ENCODE assay signal across 8 mouse cellular contexts in genomic region chr13:23445156-23445555, GRCm38 (mm10). TPM values are rescaled to one million over a fixed set of nuclear protein-coding genes. Genes with fewer than 3 reads are reported as not detected.
DNase-seq lines count a peak whose midpoint lies in the region; ATAC-seq and TF ChIP-seq lines count a peak whose summit lies in the region.

No protein-coding gene starts in this region.

- no peaks in the 10 kb centered on the region for H3K36me3 ChIP-seq in testis, adult 2 months (ENCODE audit: control insufficient read depth, insufficient read depth, low read length)
- H3K36me3 ChIP-seq in limb, embryonic 15.5 days = no peaks in the 10 kb centered on the region
- no peaks in the 10 kb centered on the region for H3K36me3 ChIP-seq in stomach, embryonic 16.5 days (ENCODE audit: control insufficient read depth, insufficient read depth, low read length)

- no peak for TF ChIP-seq CTCF in testis, adult 2 months (IDR thresholded peaks at IDR 0.05; ENCODE audit: control insufficient read depth, insufficient read depth, insufficient replicate concordance, low read depth, low read length)

- ATAC-seq in frontal cortex, adult (ENCODE audit: low TSS enrichment) = peak; percentile 13; the same call in 1 of the 2 replicates
- ATAC-seq in limb, embryonic 15.5 days (ENCODE audit: insufficient number of reproducible peaks, low FRiP score, low TSS enrichment, low read depth) = no peak
- ATAC-seq in stomach, embryonic 16.5 days (ENCODE audit: insufficient read depth, low FRiP score) = no peak

- peak overlapping the region; percentile 63 for H3K4me2 ChIP-seq in limb, embryonic 15.5 days
- H3K4me2 ChIP-seq in stomach, embryonic 16.5 days (ENCODE audit: low read depth, low read length) = peak overlapping the region; percentile 64

- peak overlapping the region; percentile 86 for H3K4me3 ChIP-seq in testis, adult 2 months (ENCODE audit: control insufficient read depth, low read depth, low read length)
- peak overlapping the region; percentile 59 for H3K4me3 ChIP-seq in limb, embryonic 15.5 days
- H3K4me3 ChIP-seq in stomach, embryonic 16.5 days (replicated peaks; ENCODE audit: low read length) = peak overlapping the region; percentile 84

- no peaks in the 10 kb centered on the region for H3K9me3 ChIP-seq in limb, embryonic 15.5 days
- H3K9me3 ChIP-seq in stomach, embryonic 16.5 days (replicated peaks; ENCODE audit: control insufficient read depth, low read length) = no peaks in the 10 kb centered on the region

- peak overlapping the region; percentile 72 for H3K9ac ChIP-seq in limb, embryonic 15.5 days
- peak overlapping the region; percentile 90 for H3K9ac ChIP-seq in stomach, embryonic 16.5 days (ENCODE audit: low read length)

- 3% methylated on average over 10 of the region's 10 CpGs for WGBS in limb, embryonic 15.5 days
- 5% methylated on average over 10 of the region's 10 CpGs for WGBS in stomach, embryonic 16.5 days

- no peaks in the 10 kb centered on the region for H3K27me3 ChIP-seq in testis, adult 2 months (ENCODE audit: control insufficient read depth, insufficient read depth, low read length)
- H3K27me3 ChIP-seq in limb, embryonic 15.5 days = no peaks in the 10 kb centered on the region
- H3K27me3 ChIP-seq in stomach, embryonic 16.5 days (ENCODE audit: control insufficient read depth, insufficient read depth, low read length) = no peaks in the 10 kb centered on the region

- no peak for DNase-seq in frontal cortex, postnatal 10 days (ENCODE audit: low spot score in 2 of 2)
- no peak for DNase-seq in testis, postnatal 14 days (ENCODE audit: low spot score)
- DNase-seq in layer of hippocampus, adult 11-12 months (ENCODE audit: low spot score) = no peak
- no peak for DNase-seq in c-Kit-positive CD71-positive TER-119-positive erythroid progenitor cells, embryonic 14.5 days (ENCODE audit: low spot score)

- no peak for TF ChIP-seq POLR2A in testis, adult 2 months (IDR thresholded peaks at IDR 0.05; ENCODE audit: control insufficient read depth, low read depth, low read length)

- peak overlapping the region; percentile 98 for H3K27ac ChIP-seq in testis, adult 2 months (ENCODE audit: control insufficient read depth, insufficient read depth, low read depth, low read length)
- H3K27ac ChIP-seq in limb, embryonic 15.5 days = peak overlapping the region; percentile 99
- H3K27ac ChIP-seq in stomach, embryonic 16.5 days (ENCODE audit: low read length) = peak overlapping the region; percentile 99

- peaks cover 11% of the 10 kb centered on the region for H3K4me1 ChIP-seq in testis, adult 2 months (ENCODE audit: control insufficient read depth, insufficient read depth, low read length)
- peaks cover 6% of the 10 kb centered on the region for H3K4me1 ChIP-seq in limb, embryonic 15.5 days
- peaks cover 7% of the 10 kb centered on the region for H3K4me1 ChIP-seq in stomach, embryonic 16.5 days (ENCODE audit: control insufficient read depth, insufficient read depth, low read length)

RNA-seq across cellular contexts. Expression of gene Btn1a1, which starts 20.5 kb away (rescaled TPM):
- 0.05 and 0.26 TPM in 2 replicates for polyA plus RNA-seq in testis, adult 2 months (2012; rRNA removed)
- polyA plus RNA-seq in limb, embryonic 15.5 days (2015; fragmentation: Nextera tagmentation; extraction: Ambion mirVana) = 0.18 and 0.22 TPM in 2 replicates
- polyA plus RNA-seq in stomach, embryonic 16.5 days (2015; fragmentation: Nextera tagmentation; extraction: Ambion mirVana) = 0.21 and 0.22 TPM in 2 replicates

RNA-seq across cellular contexts. Expression of gene Abt1, which starts 21.5 kb away (rescaled TPM):
- 2.0 TPM in 2 replicates for polyA plus RNA-seq in testis, adult 2 months (2012; rRNA removed)
- 11.9 and 13.9 TPM in 2 replicates for polyA plus RNA-seq in limb, embryonic 15.5 days (2015; fragmentation: Nextera tagmentation; extraction: Ambion mirVana)
- polyA plus RNA-seq in stomach, embryonic 16.5 days (2015; fragmentation: Nextera tagmentation; extraction: Ambion mirVana) = 10.3 and 11.4 TPM in 2 replicates

RNA-seq across cellular contexts. Expression of gene Btn2a2, which starts 43.5 kb away (rescaled TPM):
- polyA plus RNA-seq in testis, adult 2 months (2012; rRNA removed) = 0.08 and 0.21 TPM in 2 replicates
- 0.61 and 0.67 TPM in 2 replicates for polyA plus RNA-seq in limb, embryonic 15.5 days (2015; fragmentation: Nextera tagmentation; extraction: Ambion mirVana)
- 0.14 and 0.28 TPM in 2 replicates for polyA plus RNA-seq in stomach, embryonic 16.5 days (2015; fragmentation: Nextera tagmentation; extraction: Ambion mirVana)
